Mouse (Mus musculus): Measurements from ENCODE around the gene Zmat3. TPM values are rescaled to one million over a fixed set of nuclear protein-coding genes. Genes with fewer than 3 reads are reported as not detected.

Zmat3 gene
- 7.0 and 8.0 TPM in 2 replicates for polyA plus RNA-seq (2015; fragmentation: Nextera tagmentation; extraction: Ambion mirVana)

DNA sequence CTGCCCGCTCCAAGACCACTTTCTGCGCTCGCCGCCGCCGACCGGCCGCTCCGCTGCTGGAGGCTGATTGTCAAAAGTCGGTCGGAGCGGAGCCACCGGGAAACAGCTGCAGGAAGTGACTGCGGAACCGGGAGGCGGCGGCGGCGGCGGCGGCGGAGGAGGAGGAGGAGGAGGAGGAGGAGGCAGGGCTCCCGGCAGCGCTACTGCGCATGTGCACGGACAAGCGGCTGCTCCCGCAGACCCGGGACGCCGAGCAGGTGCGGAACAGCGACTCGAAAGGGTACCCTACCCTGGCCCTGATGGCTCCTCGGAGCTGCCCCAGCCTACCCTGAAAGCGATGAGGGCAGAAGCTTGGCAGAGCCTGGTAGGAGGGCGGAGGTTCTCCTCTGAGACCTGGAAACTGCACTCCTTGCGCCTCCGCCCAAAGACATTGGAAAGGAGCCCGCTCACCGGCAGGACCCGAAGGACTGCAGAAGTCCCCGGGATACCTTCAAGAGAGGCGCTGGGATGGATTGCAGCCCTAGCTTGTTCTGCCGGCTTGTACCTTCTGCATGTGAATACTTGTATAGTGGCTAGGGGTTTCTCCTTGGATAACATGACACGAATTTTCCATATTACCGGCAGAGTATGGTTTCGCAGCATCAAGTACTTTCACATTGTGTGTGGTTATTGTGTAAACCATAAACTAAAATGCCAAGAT lies at the start of gene Zmat3:
TSS of gene Zmat3 (minus strand) at position 469 of the 700 bp plus-strand sequence.
- peak within 1 kb of the TSS; percentile 95 for H3K9ac ChIP-seq
- ATAC-seq (replicated peaks): peak; percentile 89
- no peaks in the 10 kb centered on the region for H3K36me3 ChIP-seq (replicated peaks)
- H3K4me2 ChIP-seq: peak within 1 kb of the TSS; percentile 80
- peaks cover 29% of the 10 kb centered on the region for H3K4me1 ChIP-seq
- H3K27me3 ChIP-seq (replicated peaks): no peaks in the 10 kb centered on the region
- 4% methylated on average over 38 of the region's 48 CpGs for WGBS
- no peaks in the 10 kb centered on the region for H3K9me3 ChIP-seq
- peak within 1 kb of the TSS; percentile 96 for H3K27ac ChIP-seq
- H3K4me3 ChIP-seq: peak within 1 kb of the TSS; percentile 95

DNA sequence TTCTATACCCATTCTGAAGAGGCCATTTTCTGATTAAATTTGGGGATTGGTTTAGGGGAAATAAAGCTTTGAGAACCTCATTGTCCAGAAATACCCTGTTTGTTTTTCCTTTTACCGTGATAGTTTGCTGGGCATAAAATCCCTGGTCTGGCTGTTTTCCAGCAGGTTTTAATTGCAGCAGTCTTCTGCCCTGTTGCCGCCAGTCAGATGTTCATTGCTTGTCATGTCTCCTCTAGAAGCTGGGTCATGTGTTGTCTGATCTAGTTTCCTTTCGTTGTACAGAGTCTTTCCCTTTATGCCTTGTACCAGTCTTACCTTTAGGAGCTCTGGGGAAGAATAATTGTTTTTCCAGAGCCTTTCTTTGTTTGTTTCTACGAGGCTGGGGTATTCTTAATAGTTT lies 48.6 kb upstream of the Zmat3 start:
- H3K36me3 ChIP-seq (replicated peaks): no peaks in the 10 kb centered on the region
- no peak overlapping the region for H3K4me2 ChIP-seq
- 33% methylated on average over 4 of the region's 4 CpGs for WGBS
- peaks cover 19% of the 10 kb centered on the region for H3K4me1 ChIP-seq
- H3K9me3 ChIP-seq: no peaks in the 10 kb centered on the region
- H3K9ac ChIP-seq: no peak overlapping the region
- no peak for ATAC-seq (replicated peaks)
- H3K27me3 ChIP-seq (replicated peaks): no peaks in the 10 kb centered on the region
- H3K4me3 ChIP-seq: no peak overlapping the region
- no peak overlapping the region for H3K27ac ChIP-seq

DNA sequence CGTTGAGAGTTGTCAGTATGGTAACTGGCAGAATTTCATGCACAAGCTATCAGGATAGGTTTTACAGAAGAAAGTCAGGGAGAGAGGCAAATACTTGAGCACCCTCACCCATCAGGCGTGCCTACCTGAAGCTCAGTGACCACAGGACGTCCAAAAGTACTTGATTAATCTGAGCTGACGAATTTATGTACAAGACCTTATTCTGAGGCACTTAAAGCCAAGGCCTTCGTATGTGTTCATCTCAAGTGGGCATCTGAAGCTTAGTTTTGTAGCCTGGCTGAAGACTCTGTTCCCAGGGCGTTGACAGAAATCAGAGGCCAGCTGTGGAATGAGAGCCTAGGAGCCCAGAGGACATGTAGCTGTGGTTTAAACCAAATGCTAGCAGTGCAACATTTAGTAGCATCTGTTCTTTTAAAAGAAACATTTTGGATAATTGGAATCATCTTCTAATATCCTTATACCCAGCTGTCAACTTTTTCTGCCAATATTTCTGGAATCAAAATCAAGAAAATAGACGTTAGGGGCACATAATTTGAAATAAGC lies 46.8 kb upstream of the Zmat3 start:
- WGBS: 79% methylated on average over 7 of the region's 7 CpGs
- H3K9me3 ChIP-seq: no peaks in the 10 kb centered on the region
- no peak overlapping the region for H3K27ac ChIP-seq
- no peak for ATAC-seq (replicated peaks)
- no peaks in the 10 kb centered on the region for H3K27me3 ChIP-seq (replicated peaks)
- no peaks in the 10 kb centered on the region for H3K36me3 ChIP-seq (replicated peaks)
- peaks cover 19% of the 10 kb centered on the region for H3K4me1 ChIP-seq
- no peak overlapping the region for H3K4me3 ChIP-seq
- no peak overlapping the region for H3K9ac ChIP-seq
- no peak overlapping the region for H3K4me2 ChIP-seq

DNA sequence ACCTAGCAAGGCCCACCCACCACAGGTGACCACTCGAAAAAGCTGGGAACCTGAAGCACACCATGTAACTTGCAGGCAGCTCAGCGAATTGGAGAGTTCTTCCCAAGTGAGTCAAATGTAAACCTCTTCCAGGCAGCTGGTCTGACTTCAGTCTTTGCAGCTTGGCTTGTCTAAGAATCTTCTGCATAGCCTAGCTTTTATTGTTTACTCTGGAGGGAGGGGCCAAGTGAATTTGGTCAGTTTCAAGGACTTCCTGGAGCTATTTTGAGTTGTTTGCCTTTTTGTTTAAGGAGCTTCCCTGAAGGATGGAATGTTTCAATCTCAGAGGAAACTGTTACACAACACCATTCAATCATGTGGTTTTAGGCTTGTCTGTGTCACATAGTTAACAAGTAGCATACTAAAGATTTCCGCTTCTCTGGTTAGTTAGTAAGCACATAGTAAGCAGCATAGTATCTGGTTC lies 43.0 kb upstream of the Zmat3 start:
- no peak for ATAC-seq (replicated peaks)
- Histone ChIP-seq H3K27ac (no peak overlapping the region), H3K9me3 (no peaks in the 10 kb centered on the region), H3K4me1 (peaks cover 8% of the 10 kb centered on the region), H3K27me3 (replicated peaks) (no peaks in the 10 kb centered on the region), H3K4me2 (no peak overlapping the region), H3K4me3 (no peak overlapping the region), H3K9ac (no peak overlapping the region), H3K36me3 (replicated peaks) (no peaks in the 10 kb centered on the region)
- 94% methylated on average over 3 of the region's 3 CpGs for WGBS

DNA sequence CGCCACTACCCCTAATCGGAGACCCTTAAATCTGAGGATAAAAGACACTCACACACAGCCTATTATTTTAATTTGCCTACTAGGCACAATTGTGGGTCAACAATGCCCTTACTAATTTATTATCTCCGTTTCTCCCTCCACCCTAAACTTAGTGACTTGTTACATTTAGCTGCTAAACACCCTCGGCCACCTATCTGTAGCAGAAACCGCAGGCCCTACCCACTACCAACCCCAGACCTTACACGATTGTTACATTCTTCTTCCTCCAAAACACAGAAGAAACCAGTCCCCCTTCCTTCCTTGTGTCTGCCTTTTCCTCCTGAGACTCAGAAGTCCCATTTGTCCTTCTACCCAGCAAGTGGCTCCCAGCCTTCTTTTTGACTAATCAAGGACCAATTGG lies 41.0 kb upstream of the Zmat3 start:
- H3K4me2 ChIP-seq: no peak overlapping the region
- no peaks in the 10 kb centered on the region for H3K9me3 ChIP-seq
- no peak overlapping the region for H3K4me3 ChIP-seq
- no peak overlapping the region for H3K27ac ChIP-seq
- no peaks in the 10 kb centered on the region for H3K36me3 ChIP-seq (replicated peaks)
- no peaks in the 10 kb centered on the region for H3K27me3 ChIP-seq (replicated peaks)
- H3K9ac ChIP-seq: no peak overlapping the region
- ATAC-seq (replicated peaks): no peak
- H3K4me1 ChIP-seq: peaks cover 4% of the 10 kb centered on the region; the same call in 1 of the 2 replicates
- WGBS: 83% methylated on average over 6 of the region's 6 CpGs

DNA sequence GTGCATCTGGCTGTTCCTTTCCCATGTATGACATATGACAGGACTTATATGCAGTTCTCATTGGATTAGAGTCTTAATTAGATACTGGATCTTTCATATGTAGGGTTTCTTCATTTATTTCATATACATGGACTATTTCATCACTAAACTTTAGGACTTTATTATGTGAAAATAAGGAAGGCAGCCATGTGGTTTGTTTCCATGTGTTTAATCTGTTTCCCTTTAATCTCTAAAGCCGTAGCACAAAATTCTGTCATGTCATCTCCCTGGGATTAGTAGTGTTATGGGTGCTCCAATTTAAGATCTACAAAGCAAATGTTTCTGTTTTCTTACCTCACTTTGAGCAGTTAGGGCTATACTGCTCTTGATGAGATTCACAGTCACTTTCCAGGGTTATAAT lies 39.9 kb upstream of the Zmat3 start:
- Histone ChIP-seq H3K36me3 (replicated peaks) (no peaks in the 10 kb centered on the region), H3K27me3 (replicated peaks) (no peaks in the 10 kb centered on the region), H3K4me3 (no peak overlapping the region), H3K4me2 (no peak overlapping the region), H3K9me3 (no peaks in the 10 kb centered on the region), H3K4me1 (peaks cover 6% of the 10 kb centered on the region; the same call in 1 of the 2 replicates), H3K9ac (no peak overlapping the region), H3K27ac (no peak overlapping the region)
- ATAC-seq (replicated peaks): no peak
- 71% methylated on average over 1 of the region's 1 CpGs for WGBS

DNA sequence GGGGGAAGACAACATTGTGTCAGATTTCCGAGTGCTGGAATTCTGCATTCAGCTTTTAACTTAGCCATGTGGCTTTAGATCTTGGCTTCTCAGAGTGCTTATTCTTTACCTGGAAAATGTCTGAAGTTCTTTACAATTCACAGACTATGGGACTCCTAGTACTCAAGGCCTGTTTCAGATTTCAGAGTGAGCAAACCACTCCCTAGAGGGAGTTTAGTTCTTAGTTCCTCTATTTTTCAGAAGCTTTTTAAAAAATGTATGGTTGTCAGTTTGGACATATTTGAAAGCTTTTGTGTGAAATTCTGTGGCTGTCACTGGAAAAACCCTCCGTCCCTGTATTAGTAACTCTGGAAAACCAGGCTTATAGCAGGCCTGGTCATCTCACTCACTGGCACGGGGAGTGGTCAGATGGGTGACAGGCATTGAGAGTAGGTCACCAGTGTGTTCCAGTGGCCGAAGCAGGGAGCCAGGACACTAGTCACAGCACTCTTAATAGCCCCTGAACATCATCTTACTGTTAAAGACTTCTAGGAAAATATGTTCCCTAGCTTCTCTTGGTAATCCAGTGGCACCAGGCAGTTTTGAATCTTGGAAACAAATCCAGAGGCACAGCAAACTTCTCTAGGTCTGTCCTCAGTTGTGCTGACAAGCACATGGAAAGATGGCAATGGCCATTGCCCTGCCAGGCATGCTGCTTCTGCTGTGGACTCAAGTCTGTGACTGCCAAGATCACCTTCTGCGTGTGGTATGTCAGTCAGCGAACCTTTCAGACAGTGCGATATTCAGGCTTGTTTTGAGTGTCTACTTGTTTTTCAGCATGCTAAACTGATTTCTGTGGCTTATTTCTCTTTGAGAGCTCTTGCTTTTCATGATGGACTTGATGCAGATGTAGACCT lies 37.4 kb upstream of the Zmat3 start:
- 85% methylated on average over 7 of the region's 7 CpGs for WGBS

DNA sequence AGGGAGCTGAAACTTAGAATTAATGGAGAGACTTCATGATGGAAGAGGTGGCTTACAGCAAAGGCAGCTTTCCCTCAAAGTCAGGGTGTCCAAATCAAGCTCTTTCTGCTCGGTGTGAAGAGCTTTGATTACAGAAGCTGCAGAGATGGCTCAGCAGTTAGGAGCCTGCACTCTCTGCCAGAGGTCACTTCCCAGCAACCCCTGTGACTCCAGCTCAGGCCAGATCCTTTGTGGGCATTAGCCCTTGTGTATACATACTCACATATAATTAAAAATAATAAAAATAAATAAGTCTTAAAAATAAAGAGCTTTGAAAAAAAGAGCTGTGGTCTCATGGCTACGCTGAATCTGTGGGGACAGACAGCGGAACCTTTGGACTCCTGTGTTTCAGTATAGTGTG lies 35.8 kb upstream of the Zmat3 start:
- no peak overlapping the region for H3K27ac ChIP-seq
- WGBS: 77% methylated on average over 3 of the region's 3 CpGs
- ATAC-seq (replicated peaks): no peak

More for the DNA sequence above, 37.4 kb upstream of the Zmat3 start:
- Histone ChIP-seq H3K4me3 (no peak overlapping the region), H3K4me1 (peaks cover 29% of the 10 kb centered on the region), H3K27ac (no peak overlapping the region), H3K4me2 (no peak overlapping the region), H3K9me3 (no peaks in the 10 kb centered on the region), H3K36me3 (replicated peaks) (no peaks in the 10 kb centered on the region), H3K9ac (no peak overlapping the region), H3K27me3 (replicated peaks) (no peaks in the 10 kb centered on the region)
- ATAC-seq (replicated peaks): no peak

DNA sequence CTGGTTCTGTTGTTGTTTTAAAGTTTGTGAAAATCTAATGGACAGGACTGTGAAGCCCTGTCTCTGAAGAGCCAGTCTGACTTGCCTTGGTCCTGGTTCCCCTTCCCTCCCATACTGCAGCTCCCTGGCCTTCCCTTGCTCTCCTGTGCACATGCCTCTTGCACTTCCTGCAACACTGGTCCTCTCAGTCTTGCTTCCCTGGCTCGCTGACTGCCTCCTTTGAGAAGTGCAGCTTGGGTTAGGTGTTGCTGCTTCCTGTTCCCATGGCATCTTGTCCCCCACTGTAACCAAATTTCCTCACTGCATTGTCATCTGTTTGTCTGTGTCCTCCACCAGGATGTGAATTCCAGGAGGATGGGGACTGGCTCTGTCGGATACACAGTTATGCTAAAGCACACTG lies 34.1 kb upstream of the Zmat3 start:
- 61% methylated on average over 2 of the region's 2 CpGs for WGBS
- Histone ChIP-seq H3K9ac (no peak overlapping the region), H3K27ac (no peak overlapping the region), H3K4me3 (no peak overlapping the region), H3K27me3 (replicated peaks) (no peaks in the 10 kb centered on the region), H3K4me1 (peaks cover 35% of the 10 kb centered on the region), H3K9me3 (no peaks in the 10 kb centered on the region), H3K36me3 (replicated peaks) (no peaks in the 10 kb centered on the region), H3K4me2 (no peak overlapping the region)
- no peak for ATAC-seq (replicated peaks)

More for the DNA sequence above, 35.8 kb upstream of the Zmat3 start:
- no peaks in the 10 kb centered on the region for H3K9me3 ChIP-seq
- no peak overlapping the region for H3K4me2 ChIP-seq
- no peak overlapping the region for H3K9ac ChIP-seq
- H3K27me3 ChIP-seq (replicated peaks): no peaks in the 10 kb centered on the region
- peaks cover 29% of the 10 kb centered on the region for H3K4me1 ChIP-seq
- no peaks in the 10 kb centered on the region for H3K36me3 ChIP-seq (replicated peaks)
- no peak overlapping the region for H3K4me3 ChIP-seq

DNA sequence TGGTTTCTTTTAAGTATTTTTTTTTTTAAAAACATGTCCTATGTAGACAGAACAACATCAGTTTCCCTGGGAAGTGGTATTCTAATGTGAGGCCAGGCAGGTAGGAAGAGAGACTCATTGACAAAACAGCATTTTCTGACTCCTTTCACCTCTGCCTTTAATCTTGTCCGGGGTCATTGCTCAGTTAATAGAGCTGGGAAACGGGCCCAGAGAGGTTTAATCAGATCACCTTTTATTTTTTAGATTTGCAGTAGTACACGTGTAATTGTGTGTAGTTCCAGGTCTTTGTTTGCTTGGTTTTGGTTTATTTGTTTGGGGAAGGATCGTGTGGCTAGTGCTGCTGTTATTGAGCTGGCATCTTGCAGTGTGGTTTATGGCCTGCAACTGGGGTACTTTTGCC lies 33.6 kb upstream of the Zmat3 start:
- 0 out of 2 replicates have a peak overlapping the region, but pooled peaks have one; percentile 25 for H3K9ac ChIP-seq
- no peaks in the 10 kb centered on the region for H3K9me3 ChIP-seq
- no peaks in the 10 kb centered on the region for H3K27me3 ChIP-seq (replicated peaks)
- no peak overlapping the region for H3K27ac ChIP-seq
- WGBS: 16% methylated on average over 4 of the region's 4 CpGs
- no peaks in the 10 kb centered on the region for H3K36me3 ChIP-seq (replicated peaks)
- no peak overlapping the region for H3K4me3 ChIP-seq
- peaks cover 35% of the 10 kb centered on the region for H3K4me1 ChIP-seq
- ATAC-seq (replicated peaks): no peak
- H3K4me2 ChIP-seq: peak overlapping the region; percentile 67

DNA sequence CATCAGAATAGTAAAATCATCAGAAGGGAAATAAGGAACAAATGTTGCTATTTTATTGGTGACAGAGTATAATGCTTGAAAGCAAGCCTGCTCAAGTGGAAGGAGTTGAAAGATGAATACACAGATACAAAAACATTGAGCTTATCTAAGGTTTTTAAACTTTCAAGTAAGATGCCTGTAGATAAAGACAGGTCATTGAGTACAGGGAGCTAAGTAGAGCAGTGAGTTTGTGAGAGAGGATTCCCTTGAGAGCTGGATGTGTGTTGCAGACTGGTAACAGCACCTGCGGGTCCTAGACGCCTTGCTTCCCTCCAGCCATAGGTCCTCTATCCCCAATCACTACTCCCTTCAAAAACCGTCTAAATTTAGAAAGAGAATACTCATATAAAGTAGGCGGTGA lies 32.8 kb upstream of the Zmat3 start:
- no peaks in the 10 kb centered on the region for H3K36me3 ChIP-seq (replicated peaks)
- H3K4me3 ChIP-seq: peak overlapping the region; percentile 16
- H3K4me1 ChIP-seq: peaks cover 35% of the 10 kb centered on the region
- H3K27me3 ChIP-seq (replicated peaks): no peaks in the 10 kb centered on the region
- ATAC-seq (replicated peaks): no peak
- H3K27ac ChIP-seq: no peak overlapping the region
- no peak overlapping the region for H3K9ac ChIP-seq
- H3K4me2 ChIP-seq: peak overlapping the region; percentile 67
- H3K9me3 ChIP-seq: no peaks in the 10 kb centered on the region
- WGBS: 10% methylated on average over 4 of the region's 4 CpGs

DNA sequence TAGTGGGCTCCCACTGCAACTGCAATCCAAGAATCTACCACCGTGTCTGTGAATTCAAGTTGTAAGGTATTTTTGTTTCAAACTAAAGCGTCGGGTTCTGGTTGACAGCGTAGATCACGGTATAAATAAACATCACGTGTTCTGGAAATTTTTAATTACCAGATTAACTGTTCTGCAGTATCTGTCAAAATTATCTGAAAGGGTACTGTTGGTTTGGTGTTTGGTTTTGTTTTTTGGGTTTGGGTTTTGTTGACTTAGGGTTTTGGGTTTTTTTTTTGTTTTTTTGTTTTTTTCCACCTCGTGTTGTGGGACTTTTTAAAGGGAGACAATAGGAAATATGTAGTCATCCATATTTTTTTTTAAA lies 32.3 kb upstream of the Zmat3 start:
- Histone ChIP-seq H3K27ac (peak overlapping the region; percentile 95), H3K4me2 (peak overlapping the region; percentile 67), H3K4me1 (peaks cover 30% of the 10 kb centered on the region), H3K9me3 (no peaks in the 10 kb centered on the region), H3K4me3 (peak overlapping the region; percentile 76), H3K36me3 (replicated peaks) (no peaks in the 10 kb centered on the region), H3K27me3 (replicated peaks) (no peaks in the 10 kb centered on the region), H3K9ac (peak overlapping the region; percentile 92)
- under 1% methylated on average over 7 of the region's 7 CpGs for WGBS
- ATAC-seq (replicated peaks): no peak
